Comparison of ENCODE assay signal across 9 mouse cellular contexts in the genomic region with DNA sequence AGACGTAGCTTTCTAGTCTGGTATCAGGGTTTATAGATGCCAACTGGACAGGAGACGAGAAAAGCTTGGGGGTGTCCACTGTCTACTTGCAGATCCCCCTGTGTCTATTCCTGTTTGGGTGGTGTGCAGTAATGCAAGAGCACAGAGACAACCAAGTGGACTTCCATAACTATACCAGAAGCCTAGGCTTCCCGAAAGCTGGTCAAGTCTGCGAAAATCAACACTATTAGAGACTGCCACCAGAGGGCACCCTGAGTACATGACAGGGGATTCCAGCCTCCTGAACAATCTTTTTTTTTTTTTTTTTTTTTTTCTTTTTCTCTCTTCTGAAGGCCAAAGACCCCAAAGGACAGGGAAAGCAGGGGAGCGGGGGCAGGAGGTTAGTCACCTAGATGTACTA. TPM values are rescaled to one million over a fixed set of nuclear protein-coding genes. Genes with fewer than 3 reads are reported as not detected.
DNase-seq lines count a peak whose midpoint lies in the region; ATAC-seq and TF ChIP-seq lines count a peak whose summit lies in the region.
"Had no signal": no experiment of that assay in that cellular context is flagged by ENCODE, and none has a peak within 500 bp of the region (broad histone marks: within the 10 kb centered on the region; RNA-seq: fewer than 3 reads in every experiment).

No protein-coding gene starts in this region.

- 21% methylated on average over 5 of the region's 5 CpGs for WGBS in limb, embryonic 14.5 days

- no peak for TF ChIP-seq POLR2A in MEL (IDR thresholded peaks at IDR 0.05; ENCODE audit: control insufficient read depth in 1 of 2, insufficient read depth in 1 of 2, low read depth in 1 of 2, low read length in 2 of 2, poor library complexity in 1 of 2)
- no peak for TF ChIP-seq POLR2A in limb, embryonic 14.5 days (IDR thresholded peaks at IDR 0.05; ENCODE audit: borderline replicate concordance, extremely low read depth, insufficient read depth, insufficient read length)

- TF ChIP-seq RAD21 in MEL (IDR thresholded peaks at IDR 0.05; ENCODE audit: low read depth, low read length), result peak; percentile 97

- peaks cover 0 to 2% of the 10 kb centered on the region in 2 experiments; a peak in 1 of 4 replicates for H3K4me1 ChIP-seq in MEL (ENCODE audit: control insufficient read depth in 1 of 2, insufficient read depth in 2 of 2, low read length in 2 of 2)
- H3K4me1 ChIP-seq in limb, embryonic 14.5 days (ENCODE audit: control insufficient read depth, insufficient read depth, low read length), result peaks cover 4% of the 10 kb centered on the region; the same call in 1 of the 2 replicates

- TF ChIP-seq EP300 in MEL (IDR thresholded peaks at IDR 0.05; ENCODE audit: low read depth in 1 of 2, low read length in 2 of 2), result no peak

- no peaks in the 10 kb centered on the region for H3K79me2 ChIP-seq in MEL (ENCODE audit: control insufficient read depth, insufficient read depth, low read length, poor library complexity)

- H3K9ac ChIP-seq in MEL (ENCODE audit: control insufficient read depth, low read depth, low read length, poor library complexity, severe bottlenecking), result no peak overlapping the region
- no peak overlapping the region for H3K9ac ChIP-seq in limb, embryonic 14.5 days (ENCODE audit: low read depth, low read length, severe bottlenecking)
- H3K9ac ChIP-seq: heart, embryonic 15.5 days had no signal

- ATAC-seq in limb, embryonic 14.5 days (ENCODE audit: low FRiP score, low read depth), result no peak; the same call in 1 of the 2 replicates

- no peak overlapping the region for H3K4me3 ChIP-seq in MEL (ENCODE audit: control insufficient read depth in 1 of 2, insufficient read depth in 1 of 2, low read depth in 2 of 2, low read length in 2 of 2)
- H3K4me3 ChIP-seq in limb, embryonic 14.5 days (replicated peaks; ENCODE audit: low read length), result no peak overlapping the region
- H3K4me3 ChIP-seq: heart, embryonic 15.5 days had no signal

- H3K27ac ChIP-seq in MEL (ENCODE audit: control insufficient read depth, low read depth, low read length), result no peak overlapping the region
- H3K27ac ChIP-seq in limb, embryonic 14.5 days (replicated peaks; ENCODE audit: low read depth, low read length), result no peak overlapping the region
- H3K27ac ChIP-seq: heart, embryonic 15.5 days had no signal

- no peaks in the 10 kb centered on the region for H3K36me3 ChIP-seq in MEL (ENCODE audit: control insufficient read depth in 1 of 2, insufficient read depth in 2 of 2, low read length in 2 of 2)
- no peaks in the 10 kb centered on the region for H3K36me3 ChIP-seq in limb, embryonic 14.5 days (ENCODE audit: control insufficient read depth, insufficient read depth, low read length)
- H3K36me3 ChIP-seq: heart, embryonic 15.5 days had no signal

- TF ChIP-seq CTCF in MEL (IDR thresholded peaks at IDR 0.05 in 2 of 3, conservative IDR thresholded peaks at IDR 0.05 in 1 of 3; ENCODE audit: control insufficient read depth in 1 of 3, insufficient read depth in 1 of 3, low read depth in 2 of 3, low read length in 3 of 3, poor library complexity in 1 of 3, severe bottlenecking in 1 of 3), result peak; percentile 70 to 89 (median 73)

- no peak overlapping the region for H3K4me2 ChIP-seq in limb, embryonic 14.5 days (replicated peaks; ENCODE audit: low read depth, low read length, severe bottlenecking)
- H3K4me2 ChIP-seq: heart, embryonic 15.5 days had no signal

- no peaks in the 10 kb centered on the region for H3K9me3 ChIP-seq in MEL (replicated peaks; ENCODE audit: insufficient read depth, low read length)
- no peaks in the 10 kb centered on the region for H3K9me3 ChIP-seq in limb, embryonic 14.5 days (ENCODE audit: control insufficient read depth, low read length)
- H3K9me3 ChIP-seq: heart, embryonic 15.5 days had no signal

- peak; percentile 76 for DNase-seq in A20 (ENCODE audit: low read depth, low spot score)
- peak; percentile 73 for DNase-seq in MEL (ENCODE audit: low read depth, low spot score)
- peak; percentile 66 for DNase-seq in cerebellum, adult 11 months
- peak; percentile 49 to 92 for DNase-seq in frontal cortex, adult 2 months (ENCODE audit: extremely low spot score in 1 of 2, low spot score in 1 of 2)
- DNase-seq in kidney, adult 9 months, result peak; percentile 85
- DNase-seq in limb, embryonic 14.5 days (ENCODE audit: low spot score), result peak; percentile 89
- peak; percentile 72 for DNase-seq in retina, postnatal 7 days (ENCODE audit: low read depth, low spot score)
- peak; percentile 53 to 63 for DNase-seq in urinary bladder, adult 18-20 months (ENCODE audit: low spot score in 2 of 2)

- no peaks in the 10 kb centered on the region; a peak in 1 of 4 replicates for H3K27me3 ChIP-seq in MEL (ENCODE audit: control insufficient read depth in 1 of 2, insufficient read depth in 2 of 2, low read length in 2 of 2)
- peaks cover 41% of the 10 kb centered on the region for H3K27me3 ChIP-seq in limb, embryonic 14.5 days (ENCODE audit: control insufficient read depth, insufficient read depth, low read length)

TF ChIP-seq in MEL, 35 proteins besides CTCF, POLR2A, EP300 and RAD21:
- TF ChIP-seq SMC3 (IDR thresholded peaks at IDR 0.05; ENCODE audit: low read depth, low read length), result peak; percentile 94
- peak; percentile 99 for TF ChIP-seq ZNF384 (IDR thresholded peaks at IDR 0.05; ENCODE audit: low read depth, low read length)
- peak; percentile 50 for TF ChIP-seq SIN3A (IDR thresholded peaks at IDR 0.05; ENCODE audit: low read length)
- TF ChIP-seq ZKSCAN1 (IDR thresholded peaks at IDR 0.05; ENCODE audit: low read depth, low read length), result peak; percentile 81; the same call in 1 of the 2 replicates
- no peak for TF ChIP-seq BHLHE40 (IDR thresholded peaks at IDR 0.05; ENCODE audit: borderline replicate concordance, low read depth, low read length)
- TF ChIP-seq TBP (IDR thresholded peaks at IDR 0.05; ENCODE audit: low read depth, low read length), result no peak
- no peak for TF ChIP-seq HCFC1 (IDR thresholded peaks at IDR 0.05; ENCODE audit: low read depth, low read length)
- TF ChIP-seq POLR2AphosphoS5 (IDR thresholded peaks at IDR 0.05; ENCODE audit: borderline replicate concordance, low read depth, low read length), result no peak
- TF ChIP-seq NRF1 (IDR thresholded peaks at IDR 0.05; ENCODE audit: insufficient read depth, low read depth, low read length, poor library complexity, severe bottlenecking), result no peak
- TF ChIP-seq MYC (IDR thresholded peaks at IDR 0.05; ENCODE audit: low read depth, low read length), result no peak
- peak; percentile 92 for TF ChIP-seq ZC3H11A (IDR thresholded peaks at IDR 0.05; ENCODE audit: low read depth, low read length)
- TF ChIP-seq CHD1 (IDR thresholded peaks at IDR 0.05; ENCODE audit: low read depth, low read length), result no peak
- TF ChIP-seq MAZ (IDR thresholded peaks at IDR 0.05; ENCODE audit: low read depth, low read length), result 0 out of 2 replicates have a peak, but pooled peaks have one; percentile 34
- 0 out of 2 replicates have a peak, but pooled peaks have one; percentile 28 for TF ChIP-seq ELF1 (IDR thresholded peaks at IDR 0.05; ENCODE audit: low read depth, low read length)
- TF ChIP-seq E2F4 (IDR thresholded peaks at IDR 0.05; ENCODE audit: borderline replicate concordance, low read depth, low read length), result no peak
- no peak for TF ChIP-seq MXI1 (IDR thresholded peaks at IDR 0.05; ENCODE audit: low read depth, low read length)

RNA-seq across cellular contexts. Expression of a gene that starts 12.4 kb away (rescaled TPM):
- total RNA-seq in MEL (2012; rRNA removed), result not detected in 2 replicates
- polyA plus RNA-seq in MEL (2012; ENCODE audit: insufficient read depth in 1 of 2, insufficient read length in 2 of 2, low read depth in 1 of 2, low replicate concordance in 2 of 2, missing spikeins in 1 of 2), result not detected
- polyA plus RNA-seq in frontal cortex, adult 2 months (2012; rRNA removed), result 0.08 and 0.16 TPM in 2 replicates
- polyA plus RNA-seq in limb, embryonic 14.5 days (2012; rRNA removed), result not detected in 2 replicates
- not detected in 2 replicates for polyA plus RNA-seq in limb, embryonic 14.5 days (2014; fragmentation: Nextera tagmentation; extraction: Ambion mirVana)
- polyA plus RNA-seq: heart, embryonic 15.5 days had no signal

RNA-seq across cellular contexts. Expression of a gene that starts 18.6 kb away (rescaled TPM):
- total RNA-seq in MEL (2012; rRNA removed), result not detected in 2 replicates
- not detected for polyA plus RNA-seq in MEL (2012; ENCODE audit: insufficient read depth in 1 of 2, insufficient read length in 2 of 2, low read depth in 1 of 2, low replicate concordance in 2 of 2, missing spikeins in 1 of 2)
- polyA plus RNA-seq in frontal cortex, adult 2 months (2012; rRNA removed), result 0.16 and 0.32 TPM in 2 replicates
- polyA plus RNA-seq in limb, embryonic 14.5 days (2012; rRNA removed), result not detected in 2 replicates
- not detected in 2 replicates for polyA plus RNA-seq in limb, embryonic 14.5 days (2014; fragmentation: Nextera tagmentation; extraction: Ambion mirVana)
- polyA plus RNA-seq: heart, embryonic 15.5 days had no signal

RNA-seq across cellular contexts. Expression of a gene that starts 36.9 kb away (rescaled TPM):
- 0.16 and 0.19 TPM in 2 replicates for total RNA-seq in MEL (2012; rRNA removed)
- polyA plus RNA-seq in MEL (2012; ENCODE audit: insufficient read depth in 1 of 2, insufficient read length in 2 of 2, low read depth in 1 of 2, low replicate concordance in 2 of 2, missing spikeins in 1 of 2), result 1 to 10 TPM in 1 of 2 experiments, not detected in 1; 2.3 TPM
- polyA plus RNA-seq in frontal cortex, adult 2 months (2012; rRNA removed), result 0.06 and 0.12 TPM in 2 replicates
- polyA plus RNA-seq in limb, embryonic 14.5 days (2012; rRNA removed), result 0.05 and 0.09 TPM in 2 replicates
- polyA plus RNA-seq in limb, embryonic 14.5 days (2014; fragmentation: Nextera tagmentation; extraction: Ambion mirVana), result not detected in 2 replicates
